Mouse (Mus musculus) yolk sac, embryonic 10.5 days (tissue): ENCODE data around the gene Rnf180.

Source experiments
- DNase-seq: peaks from one replicate; pipeline ENCODE4 v3.0.0-alpha.2; 2017; ENCODE audit warnings: low spot score

Rnf180 gene

GRCm38 (mm10) chr13:105130080-105130479 is 164.5 kb downstream of the Rnf180 start:
- DNase-seq = no peak

- DNase-seq = no peak
These were observed 172.5 kb downstream of the Rnf180 start for GRCm38 (mm10) chr13:105122092-105122491.

DNA sequence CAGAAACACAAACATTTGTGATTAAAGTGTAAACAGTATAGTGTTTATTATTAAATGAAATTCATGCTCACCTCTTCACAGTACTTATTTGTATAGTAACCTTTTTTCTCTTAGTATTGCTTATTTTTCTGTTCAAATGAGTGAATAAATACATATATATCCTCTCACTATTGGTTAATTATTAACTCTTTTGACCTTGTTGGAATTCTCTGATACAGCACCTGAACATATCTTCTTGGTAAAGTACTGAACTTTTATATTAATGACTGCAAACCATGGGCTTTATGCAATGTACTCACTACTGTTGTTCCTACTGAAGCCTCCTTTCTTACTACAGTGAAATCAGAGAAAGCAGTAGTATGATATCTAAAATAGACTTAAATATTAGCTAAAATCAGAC is 173.0 kb downstream of the Rnf180 start:
- no peak for DNase-seq

DNA sequence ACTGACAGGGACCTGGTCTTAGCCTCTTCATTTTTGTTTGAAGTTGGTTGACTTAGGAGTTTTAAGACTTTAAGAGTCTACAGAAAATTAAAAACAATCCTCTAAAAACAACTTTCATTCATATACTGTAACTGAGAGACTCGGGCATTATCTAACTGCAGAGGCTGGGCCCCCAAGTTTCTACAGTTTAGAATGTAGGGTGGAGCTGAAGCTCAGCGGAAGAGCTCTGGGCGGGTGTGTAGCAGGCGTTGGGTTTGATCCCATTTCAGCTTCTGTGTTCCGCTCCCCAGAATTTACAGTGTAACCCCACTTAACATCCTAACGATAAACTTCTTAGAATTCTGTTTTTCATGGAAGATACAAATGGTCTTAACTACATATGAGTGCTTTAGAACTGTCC is 183.0 kb downstream of the Rnf180 start:
- DNase-seq = no peak

DNA sequence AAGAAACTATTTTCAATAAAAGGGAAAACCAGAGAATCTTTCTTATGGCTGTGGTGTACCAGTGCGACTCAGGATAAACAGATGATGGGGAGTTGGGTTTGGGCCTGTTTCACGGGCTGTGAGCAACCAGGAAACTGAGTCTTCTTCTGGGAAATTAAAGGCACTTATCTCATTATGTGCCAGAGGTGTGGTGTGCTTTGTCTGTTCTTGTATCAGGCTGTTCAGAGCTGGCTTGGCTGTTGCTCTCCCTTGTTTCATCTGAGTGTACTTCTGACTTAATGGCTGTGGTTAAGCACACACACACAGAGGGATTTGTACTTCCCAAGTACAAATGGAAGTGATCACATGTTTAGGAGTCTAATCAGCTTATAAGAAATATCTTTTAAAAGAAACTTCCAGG is 190.2 kb downstream of the Rnf180 start:
- DNase-seq = no peak

- DNase-seq = no peak
These were observed 193.9 kb downstream of the Rnf180 start for GRCm38 (mm10) chr13:105100705-105101104.

- DNase-seq = no peak
These were observed 198.3 kb downstream of the Rnf180 start for GRCm38 (mm10) chr13:105096316-105096715.

- DNase-seq = no peak
These were observed 205.3 kb downstream of the Rnf180 start for GRCm38 (mm10) chr13:105089276-105089675.

GRCm38 (mm10) chr13:105081862-105082261 is 212.8 kb downstream of the Rnf180 start, which contains the start of gene 4933425L06Rik:
4933425L06Rik (plus strand) TSS chr13:105082122.
- no peak for DNase-seq
